Mouse (Mus musculus): ENCODE results near the gene Musk.

- TF ChIP-seq CTCF (IDR thresholded peaks at IDR 0.05; ENCODE audit: insufficient read depth, low read depth, low read length) (no peak), POLR2A (IDR thresholded peaks at IDR 0.05; ENCODE audit: insufficient read depth, low read depth, low read length) (no peak)
These were observed 45.3 kb upstream of the Musk start for GRCm38 (mm10) chr4:58240416-58240815.

Data from olfactory bulb, adult 2 months (tissue).